Mouse (Mus musculus): ENCODE measurements around the gene Cemip2. TPM values are rescaled to one million over a fixed set of nuclear protein-coding genes. Genes with fewer than 3 reads are reported as not detected.
"Not testable (repeated sequence)": the region's sequence is repeated elsewhere in the genome, so short reads cannot be mapped to it uniquely, and the experiment has no call there.

The Cemip2 gene
- total RNA-seq, 2 experiments from 2014 or later: 6.4 to 7.7 TPM

DNA sequence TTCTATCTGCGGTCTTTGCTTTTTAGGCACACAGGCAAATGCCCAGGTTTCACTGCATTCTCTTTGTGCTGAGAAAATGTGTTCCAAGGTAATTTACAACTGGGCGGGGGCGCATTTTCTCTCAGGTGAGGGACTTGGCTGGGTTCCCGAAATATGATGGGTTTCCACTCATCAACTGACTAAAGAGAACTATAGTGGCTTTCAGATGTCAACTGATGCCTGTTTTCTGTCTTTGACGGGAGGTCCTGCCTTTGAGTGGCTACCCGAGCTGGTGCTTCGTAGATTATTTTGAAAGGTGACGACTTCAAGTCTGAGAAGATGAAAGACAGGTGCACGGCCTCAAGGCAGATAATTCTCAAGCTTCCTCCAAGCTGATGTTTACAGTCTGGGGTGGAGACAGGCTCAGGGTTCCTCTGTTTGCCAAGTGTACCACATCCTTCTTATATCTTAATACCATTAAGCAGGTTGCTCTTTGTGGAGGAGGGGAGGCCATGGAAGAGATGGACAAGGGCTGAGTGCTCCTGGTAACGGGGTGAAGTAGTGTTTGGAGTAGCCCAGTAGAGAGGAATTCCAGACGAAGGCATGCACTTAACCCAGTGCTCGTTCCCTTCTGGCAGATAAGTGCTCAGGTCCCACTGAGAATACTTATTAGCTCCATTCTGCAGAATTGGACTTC, 80.8 kb downstream of the Cemip2 start:
- intact Hi-C loops (cut with DNase I; ENCODE audit: low total_unique reads): no loop called here
- no peak for DNase-seq

DNA sequence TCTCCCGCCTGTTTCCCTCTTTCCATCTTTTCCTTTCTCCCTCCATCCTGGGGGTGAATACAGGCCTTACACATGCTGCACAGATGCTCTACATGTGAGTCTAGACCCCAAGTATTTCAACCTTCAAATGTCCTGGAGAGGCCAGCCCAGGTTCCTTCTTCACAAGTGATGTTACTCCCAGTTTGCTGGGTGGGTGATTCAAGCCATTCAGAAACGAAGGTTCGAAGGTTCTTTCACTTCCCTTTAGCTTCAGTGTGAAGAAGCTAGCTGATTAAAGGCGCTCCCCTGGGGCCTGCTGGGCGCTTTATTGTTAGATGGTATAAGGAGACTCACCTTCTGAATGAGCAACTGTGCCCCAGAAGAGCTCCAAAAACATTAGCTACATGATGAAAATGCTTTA, 82.0 kb downstream of the Cemip2 start:
- intact Hi-C loops (cut with DNase I; ENCODE audit: low total_unique reads): no loop called here
- no peak for DNase-seq

DNA sequence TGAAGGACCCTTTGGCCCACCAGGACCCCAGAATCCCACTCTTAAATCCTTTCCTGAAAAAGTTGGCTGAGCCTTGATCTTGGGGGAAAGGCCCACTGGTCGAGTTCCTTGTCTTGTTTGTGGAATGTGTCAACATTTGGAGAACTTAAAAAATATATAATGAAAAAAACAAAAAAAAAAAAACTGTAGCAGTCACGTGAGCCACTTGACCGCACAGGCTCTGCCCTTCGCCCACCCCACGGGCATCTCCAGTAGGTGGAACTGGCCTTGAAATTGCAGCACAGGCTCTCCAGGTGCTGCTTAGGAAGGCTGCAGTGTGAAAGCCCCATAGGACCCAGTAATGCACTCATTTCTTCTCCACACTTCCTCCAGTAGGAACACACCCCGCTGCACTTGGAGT, 82.8 kb downstream of the Cemip2 start:
- intact Hi-C loops (cut with DNase I; ENCODE audit: low total_unique reads): no loop called here
- no peak for DNase-seq

DNA sequence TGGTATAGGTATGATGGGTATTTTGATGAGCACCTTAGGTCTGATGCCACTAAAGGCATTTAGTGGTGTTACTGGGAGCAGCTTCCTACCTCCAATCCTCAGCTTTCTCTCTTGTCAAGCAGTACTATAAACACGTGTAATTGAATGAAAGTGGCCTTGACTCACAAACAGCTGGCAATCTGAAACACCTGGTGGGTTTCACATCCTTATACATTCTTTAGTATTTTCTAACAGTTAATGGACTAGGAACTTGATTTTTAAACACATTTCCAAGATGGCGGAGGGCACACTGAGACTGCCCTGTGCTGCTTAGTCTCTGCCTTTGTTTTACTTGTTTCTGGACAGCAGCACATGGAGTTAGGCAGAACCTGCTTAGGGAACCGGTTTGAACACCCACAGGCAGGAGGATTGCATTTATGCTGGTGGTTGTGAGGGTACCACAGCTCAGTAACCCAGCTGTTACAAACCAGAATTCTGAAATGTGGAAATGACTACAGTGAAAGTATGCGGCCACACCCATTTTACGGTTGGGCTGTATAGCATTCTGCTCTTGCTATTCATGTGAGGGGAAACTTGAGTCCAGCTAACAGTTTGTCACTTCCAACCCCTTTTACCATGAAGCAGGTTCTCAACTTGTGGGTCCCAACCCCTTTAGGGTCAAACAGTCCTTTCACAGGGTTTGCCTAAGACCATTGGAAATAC, 84.3 kb downstream of the Cemip2 start:
- intact Hi-C loops (cut with DNase I; ENCODE audit: low total_unique reads): no loop called here
- no peak for DNase-seq

DNA sequence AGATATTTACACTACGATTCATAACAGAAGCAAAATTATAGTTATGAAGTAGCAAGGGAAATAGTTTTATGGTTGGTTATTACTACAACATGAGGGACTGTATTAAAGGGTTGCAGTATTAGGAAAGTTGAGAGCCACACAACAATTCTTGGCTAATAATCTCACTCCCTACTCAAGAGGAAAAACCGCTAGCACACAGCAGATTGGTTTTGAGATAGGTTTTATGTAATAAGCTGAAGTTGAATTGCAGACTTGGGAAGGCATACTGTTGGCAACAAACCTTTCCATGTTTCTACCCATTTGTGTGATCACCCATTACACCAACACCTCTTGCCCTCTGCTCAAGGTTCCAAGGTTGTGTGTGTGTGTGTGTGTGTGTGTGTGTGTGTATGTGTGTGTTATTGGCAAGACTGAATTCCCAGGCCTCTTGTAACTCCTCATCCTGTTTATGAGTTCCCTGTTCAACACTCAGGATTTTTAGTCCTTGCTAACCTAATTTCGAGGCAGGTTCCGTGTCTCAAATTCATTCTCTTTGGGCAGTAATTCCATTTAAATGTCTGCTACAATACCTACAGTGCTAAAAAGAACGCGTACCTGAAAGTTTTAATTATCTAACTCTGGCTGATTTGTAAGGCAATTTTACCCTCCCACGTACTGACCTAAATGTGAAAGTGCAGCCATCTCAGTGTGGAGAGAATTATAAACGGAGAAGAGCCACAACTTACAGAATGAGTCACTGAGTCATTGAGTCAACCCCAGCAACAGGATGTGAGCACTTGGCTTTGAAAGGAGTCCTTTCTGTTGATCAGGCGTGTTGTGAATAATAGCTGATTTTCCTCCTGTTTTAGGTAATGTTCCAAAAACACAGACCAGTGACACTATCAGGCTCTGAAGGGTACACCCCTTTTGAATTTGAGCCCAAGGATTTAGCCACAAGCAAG, 85.1 kb downstream of the Cemip2 start:
- intact Hi-C loops (cut with DNase I; ENCODE audit: low total_unique reads): no loop called here
- no peak for DNase-seq

DNA sequence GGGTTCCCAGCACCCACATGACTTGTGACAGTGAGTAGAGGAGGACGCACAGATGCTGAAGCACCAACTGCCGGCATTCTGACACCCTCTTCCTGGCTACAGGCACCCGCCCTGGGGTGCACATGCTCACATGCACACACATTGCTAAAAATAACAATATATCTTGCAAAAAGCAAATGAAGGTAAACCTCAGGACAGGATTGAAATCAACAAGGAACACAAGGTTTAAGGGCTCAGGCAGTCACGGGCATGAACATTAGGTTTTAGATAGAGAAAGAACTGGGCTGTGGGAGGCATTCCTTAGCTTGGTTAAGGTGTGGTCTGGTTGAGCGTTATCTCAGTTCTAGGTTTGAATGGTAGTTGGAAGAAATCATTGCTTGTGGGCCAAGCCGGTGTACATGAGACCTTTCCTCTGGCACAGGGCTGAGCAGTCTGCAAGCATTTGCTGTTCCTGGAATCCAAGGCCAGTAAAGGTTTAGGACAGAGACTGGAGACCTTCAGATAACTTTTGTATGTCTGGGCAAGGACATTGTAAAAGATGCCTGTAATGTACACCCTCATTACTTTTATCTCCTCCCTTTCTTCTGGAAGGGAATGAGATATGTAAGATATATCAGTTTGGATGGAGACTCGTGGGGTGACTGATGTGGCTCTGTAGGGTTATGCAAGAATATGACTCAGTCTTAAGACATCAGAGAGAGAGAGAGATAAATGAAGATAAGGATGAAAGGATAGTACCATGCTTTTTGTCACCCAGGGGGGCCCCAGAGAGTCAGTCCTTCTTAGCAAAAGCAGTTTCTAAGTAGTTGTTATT, 87.3 kb downstream of the Cemip2 start:
- no peak for DNase-seq
- intact Hi-C loops (cut with DNase I; ENCODE audit: low total_unique reads): no loop called here

DNA sequence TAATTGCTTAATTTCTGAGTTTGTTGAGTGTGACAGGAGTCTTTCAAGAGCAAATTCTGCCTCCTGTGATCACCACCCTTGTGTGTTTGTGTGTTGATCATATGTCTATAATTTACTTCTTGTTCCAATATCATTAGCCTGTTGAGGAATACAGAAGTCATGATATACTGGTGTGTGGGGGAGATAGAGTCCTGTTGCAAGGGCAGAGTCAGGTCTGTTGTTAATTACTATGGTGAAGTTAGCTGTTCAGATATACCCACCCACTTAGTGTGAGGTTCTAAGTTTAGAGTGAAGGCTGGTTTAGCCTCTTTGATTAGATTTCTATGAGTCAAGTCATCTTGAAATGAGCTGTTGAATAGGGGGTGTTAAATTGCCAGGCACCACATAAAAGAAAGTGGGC, 88.0 kb downstream of the Cemip2 start:
- DNase-seq: no peak
- intact Hi-C loops (cut with DNase I; ENCODE audit: low total_unique reads): no loop called here

DNA sequence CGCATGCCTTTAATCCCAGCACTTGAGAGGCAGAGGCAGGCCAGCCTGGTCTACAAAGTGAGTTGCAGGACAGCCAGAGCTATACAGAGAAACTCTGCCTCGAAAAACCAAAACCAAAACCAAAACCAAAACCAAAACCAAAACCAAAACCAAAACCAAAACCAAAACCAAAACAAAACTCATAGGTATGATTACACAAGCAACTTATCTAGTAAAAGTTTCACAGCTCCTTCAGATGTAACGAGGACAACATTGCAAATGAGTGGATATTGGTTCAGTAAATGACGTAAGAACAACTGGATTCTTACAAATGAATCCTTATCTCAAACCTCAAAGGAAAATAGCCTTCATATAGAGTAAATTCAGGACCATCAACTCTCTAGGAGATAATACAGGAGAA, 88.6 kb downstream of the Cemip2 start:
- DNase-seq; intact Hi-C loops (cut with DNase I; ENCODE audit: low total_unique reads): not testable (repeated sequence)

DNA sequence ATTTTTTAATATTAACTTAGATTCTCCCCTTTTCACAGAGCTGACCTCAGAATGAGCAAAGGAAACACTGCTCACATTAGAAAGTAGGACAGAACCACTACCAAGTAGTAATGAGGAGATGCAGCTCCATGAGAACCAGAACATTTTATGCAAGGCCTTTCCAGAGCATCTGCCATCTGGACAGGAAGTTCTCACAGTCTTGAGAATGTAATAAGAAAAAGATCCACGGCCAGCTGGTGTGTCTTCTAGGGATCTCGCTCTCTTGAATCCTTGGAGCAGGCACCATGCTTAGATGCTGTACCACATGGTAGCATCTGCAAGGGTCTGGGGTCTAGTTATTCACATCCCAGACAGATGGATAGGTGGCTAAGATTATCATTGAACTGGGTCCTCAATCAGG, 90.3 kb downstream of the Cemip2 start:
- DNase-seq: no peak
- intact Hi-C loops (cut with DNase I; ENCODE audit: low total_unique reads): no loop called here

DNA sequence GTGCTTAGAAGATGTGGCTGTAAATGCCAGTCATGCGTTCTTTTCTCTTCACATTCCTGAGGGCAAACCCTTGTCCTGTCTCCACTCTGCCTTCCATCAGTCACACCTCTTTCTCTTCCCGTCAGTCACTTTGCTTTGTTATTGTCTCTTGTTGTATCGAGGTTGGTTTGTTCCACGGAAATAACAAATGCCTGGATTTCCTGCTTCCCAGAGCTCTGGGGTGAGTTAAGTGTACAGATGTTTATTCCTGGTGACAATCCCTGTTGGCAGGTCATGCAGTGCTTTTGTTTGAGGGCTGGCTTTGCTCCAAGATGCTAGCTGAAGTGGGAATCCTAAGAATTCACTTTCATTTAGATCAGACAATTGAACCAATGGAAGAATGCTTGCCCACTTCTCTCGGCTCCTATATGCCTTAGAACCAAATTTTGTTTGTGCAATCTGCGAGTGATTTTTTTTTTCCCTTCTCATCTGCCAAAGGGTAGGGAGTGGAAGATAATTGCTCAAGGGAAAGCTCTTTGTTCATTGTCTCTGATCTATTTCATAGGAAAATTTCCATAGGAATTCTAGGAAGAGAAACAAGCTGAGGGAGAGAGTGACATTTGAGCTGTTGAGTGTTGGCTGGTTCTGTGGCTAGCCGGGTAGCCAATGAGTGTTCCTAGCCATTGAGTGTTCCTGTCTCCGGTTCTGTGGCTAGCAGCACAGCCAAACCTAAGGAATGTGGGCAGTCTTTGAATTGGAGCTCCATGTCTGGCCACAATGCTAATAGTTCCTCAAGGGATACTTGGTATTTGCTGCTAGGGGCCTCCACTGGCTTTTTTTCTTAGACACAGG, 104.2 kb downstream of the Cemip2 start:
- peak; percentile 38 for DNase-seq
- intact Hi-C loops (cut with DNase I; ENCODE audit: low total_unique reads): no loop called here

DNA sequence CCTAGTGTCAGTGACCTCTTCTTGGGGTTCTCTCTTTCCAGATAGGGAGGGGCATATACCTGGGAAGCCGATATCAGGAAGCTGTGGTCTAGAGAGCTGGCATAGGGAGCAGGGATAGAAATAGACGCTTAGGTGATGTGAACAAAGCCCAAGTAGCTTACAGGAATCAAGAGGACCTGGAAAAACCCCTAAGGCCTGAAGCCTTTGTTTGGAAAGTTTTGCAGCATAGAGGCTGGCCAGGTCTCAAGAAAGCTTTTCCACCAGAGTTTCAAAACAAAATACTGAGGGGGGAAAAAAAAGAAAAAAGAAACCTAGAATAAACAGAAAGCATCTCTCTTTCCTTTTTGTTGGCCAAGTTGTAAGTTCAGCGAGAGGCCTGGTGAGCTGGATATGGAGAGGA, 104.9 kb downstream of the Cemip2 start:
- no peak for DNase-seq
- intact Hi-C loops (cut with DNase I; ENCODE audit: low total_unique reads): no loop called here

DNA sequence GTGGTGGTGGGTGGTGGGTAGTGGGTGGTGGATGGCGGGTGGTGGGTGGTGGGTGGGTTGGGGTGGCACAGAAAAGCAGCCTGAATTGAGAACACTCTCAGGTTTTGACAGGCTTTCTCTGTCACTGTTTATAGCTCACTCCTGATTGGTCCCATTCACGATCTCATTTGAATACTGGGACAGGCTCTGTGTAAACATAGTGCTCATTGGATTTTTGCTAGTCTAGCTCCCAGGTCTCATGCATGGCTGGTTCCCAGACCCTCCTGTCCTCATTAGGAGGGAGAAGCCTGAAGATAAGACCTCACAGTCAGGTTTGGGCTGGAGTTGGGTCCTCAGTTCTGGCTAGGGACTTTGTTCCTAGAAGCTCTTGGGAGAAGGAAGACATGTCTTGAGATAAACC, 105.8 kb downstream of the Cemip2 start:
- no peak for DNase-seq
- intact Hi-C loops (cut with DNase I; ENCODE audit: low total_unique reads): no loop called here

DNA sequence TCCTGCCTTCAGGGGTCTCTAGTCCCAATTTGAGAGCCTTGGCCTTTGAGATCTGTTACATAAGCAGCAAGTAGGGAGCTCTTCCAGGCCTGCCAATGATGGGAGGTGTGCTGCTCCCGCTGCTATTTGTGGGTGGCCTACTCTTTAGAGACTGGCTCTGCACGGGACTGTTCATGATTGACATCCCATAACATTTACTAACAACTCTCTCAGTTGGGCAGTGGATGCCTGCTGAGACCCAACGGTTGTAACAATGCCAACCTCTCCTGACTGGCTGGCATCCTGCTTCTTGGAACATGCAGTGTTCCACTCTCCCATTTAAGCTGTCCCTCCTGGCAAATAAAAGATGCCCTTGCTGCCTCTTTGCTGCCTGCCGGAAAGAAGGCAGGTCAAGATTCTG, 106.2 kb downstream of the Cemip2 start:
- no peak for DNase-seq
- intact Hi-C loops (cut with DNase I; ENCODE audit: low total_unique reads): no loop called here

DNA sequence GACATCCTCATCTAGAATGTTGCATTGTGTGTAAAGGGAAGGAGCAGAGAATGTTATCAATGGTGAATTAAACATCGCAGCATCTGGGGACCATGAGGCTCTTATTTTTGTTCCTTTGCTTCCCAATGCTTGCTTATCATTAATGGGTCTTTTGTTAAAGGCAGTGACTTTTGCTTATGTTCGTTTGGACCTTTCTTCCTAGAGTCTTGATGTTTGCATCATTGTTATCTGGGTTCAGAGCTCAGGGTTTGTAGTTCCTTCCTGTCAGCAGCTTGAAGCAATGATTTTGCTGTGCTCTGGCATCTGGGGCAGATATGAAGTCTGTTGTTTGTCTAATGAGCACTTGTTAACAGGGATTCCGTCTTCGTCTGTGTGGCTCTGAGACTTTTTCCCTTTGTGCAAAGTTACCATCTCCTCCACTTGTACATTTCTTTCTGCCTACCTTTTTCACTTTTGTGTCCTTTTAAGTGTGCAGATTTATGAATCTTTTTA, 108.1 kb downstream of the Cemip2 start:
- DNase-seq: no peak
- intact Hi-C loops (cut with DNase I; ENCODE audit: low total_unique reads): no loop called here

DNA sequence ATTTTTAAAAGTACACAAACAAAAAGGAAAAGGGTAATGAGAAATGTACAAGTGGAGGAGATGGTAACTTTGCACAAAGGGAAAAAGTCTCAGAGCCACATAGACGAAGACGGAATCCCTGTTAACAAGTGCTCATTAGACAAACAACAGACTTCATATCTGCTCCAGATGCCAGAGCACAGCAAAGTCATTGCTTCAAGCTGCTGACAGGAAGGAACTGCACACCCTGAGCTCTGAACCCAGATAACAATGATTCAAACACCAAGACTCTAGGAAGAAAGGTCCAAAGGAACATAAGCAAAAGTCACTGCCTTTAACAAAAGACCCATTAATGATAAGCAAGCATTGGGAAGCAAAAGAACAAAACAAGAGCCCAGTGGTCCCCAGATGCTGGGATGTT, 112.6 kb downstream of the Cemip2 start:
- DNase-seq: no peak
- intact Hi-C loops (cut with DNase I; ENCODE audit: low total_unique reads): no loop called here

DNA sequence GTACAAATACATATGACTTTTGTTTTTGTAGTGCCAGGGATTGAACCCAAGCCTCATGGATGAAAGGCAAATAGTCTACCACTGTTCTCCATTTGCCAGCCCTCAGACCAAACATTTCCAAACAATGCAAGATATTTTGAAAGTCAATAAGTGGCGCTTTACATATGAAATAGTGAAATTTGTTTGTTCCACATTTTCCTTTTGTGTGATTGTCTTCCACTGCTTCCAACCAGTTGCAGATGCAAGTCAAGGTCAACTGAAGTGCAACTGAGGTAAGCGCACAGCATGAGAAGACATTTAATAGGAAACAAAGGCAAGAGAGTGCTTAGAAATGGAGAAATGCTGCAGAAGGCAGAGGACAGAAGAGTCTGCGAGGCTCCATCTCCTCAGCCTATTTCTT, 116.7 kb downstream of the Cemip2 start:
- intact Hi-C loops (cut with DNase I; ENCODE audit: low total_unique reads): no loop called here
- DNase-seq: no peak

DNA sequence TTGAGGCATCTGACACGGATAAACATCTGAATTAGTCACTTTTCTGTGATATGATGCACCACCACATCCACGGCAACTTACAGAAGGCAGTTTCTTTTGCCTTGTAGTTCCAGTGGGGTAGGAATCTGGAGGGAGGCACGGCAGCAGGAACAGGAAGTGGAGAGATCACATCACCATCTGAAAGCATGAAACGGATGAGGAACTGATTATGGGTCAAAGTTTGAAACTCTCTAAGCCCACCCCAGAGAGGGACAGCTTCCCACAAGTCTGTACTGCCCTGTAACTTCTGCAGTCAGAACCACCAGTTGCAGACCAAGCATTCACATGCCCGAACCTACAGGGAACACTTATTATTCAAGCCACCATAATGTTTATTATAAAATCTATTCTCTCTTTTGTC, 117.4 kb downstream of the Cemip2 start:
- no peak for DNase-seq
- intact Hi-C loops (cut with DNase I; ENCODE audit: low total_unique reads): no loop called here

DNA sequence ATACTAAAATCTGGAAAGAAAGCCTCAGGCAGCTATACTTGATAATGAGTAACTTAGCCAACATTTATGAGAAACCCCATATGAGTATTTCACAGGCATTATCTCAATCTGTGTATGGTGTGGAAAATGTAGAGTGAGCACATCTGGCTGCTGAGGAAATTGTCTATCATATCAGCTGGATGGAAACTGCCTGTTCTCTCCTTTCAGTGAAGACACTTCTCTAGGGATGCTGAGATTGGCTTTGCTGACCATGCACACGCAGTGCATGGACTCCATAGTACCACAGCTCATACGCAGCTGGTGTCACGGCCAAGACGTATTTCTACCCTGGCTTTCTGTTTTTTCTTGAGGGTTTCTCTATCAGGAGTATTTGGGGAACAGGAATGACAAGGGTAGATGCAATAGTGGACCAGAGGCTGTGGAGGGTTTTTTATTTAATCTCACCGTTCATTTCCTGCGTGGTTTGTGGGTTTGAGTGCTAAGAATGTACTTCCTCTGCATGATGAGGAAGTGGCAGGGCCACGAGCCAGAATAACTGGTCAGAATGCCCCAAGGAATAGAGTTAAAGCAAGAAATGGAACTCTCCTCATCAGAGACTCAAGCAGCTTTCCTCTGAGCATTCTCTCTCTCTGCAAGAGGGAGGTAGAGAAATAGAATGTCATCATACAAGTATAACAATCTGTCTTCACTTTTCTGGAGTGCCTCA, 119.1 kb downstream of the Cemip2 start:
- peak; percentile 23 for DNase-seq
- intact Hi-C loops (cut with DNase I; ENCODE audit: low total_unique reads): no loop called here

Measured in gastrocnemius, postnatal 14 days (tissue).